Mouse (Mus musculus) midbrain, embryonic 13.5 days (tissue): ENCODE results near the gene Oprd1. TPM values are rescaled to one million over a fixed set of nuclear protein-coding genes. Genes with fewer than 3 reads are reported as not detected.

Source experiments
- ATAC-seq: fragments of 200-750 bp; cut with Nextera tagmentation; 2 replicates; pipeline ENCODE4 v1.8.0; 2017; ENCODE audit warnings: mild to moderate bottlenecking, moderate TSS enrichment, moderate library complexity
- H3K27ac ChIP-seq: fragments of 300-500 bp; sonication (generic); 2 replicates; pipeline ENCODE4 v1.5.1; 2015; ENCODE audit warnings: inconsistent platforms, mild to moderate bottlenecking, moderate library complexity
- H3K27me3 ChIP-seq: fragments of 300-500 bp; sonication (generic); 2 replicates; pipeline ENCODE4 v1.6.1; 2015; ENCODE audit warnings: mild to moderate bottlenecking, inconsistent platforms
- H3K36me3 ChIP-seq: fragments of 300-500 bp; sonication (generic); 2 replicates; pipeline ENCODE4 v1.6.1; 2015; ENCODE audit warnings: mild to moderate bottlenecking, inconsistent platforms
- H3K4me1 ChIP-seq: fragments of 300-500 bp; sonication (generic); replicated peaks from 2 replicates; pipeline ENCODE4 v1.6.1; 2015; ENCODE audit warnings: inconsistent platforms
- H3K4me2 ChIP-seq: fragments of 300-500 bp; sonication (generic); replicated peaks from 2 replicates; pipeline ENCODE4 v1.6.1; 2015; ENCODE audit warnings: moderate library complexity, mild to moderate bottlenecking, inconsistent platforms
- H3K4me3 ChIP-seq: fragments of 300-500 bp; sonication (generic); replicated peaks from 2 replicates; pipeline ENCODE4 v1.5.1; 2015; ENCODE audit warnings: mild to moderate bottlenecking, inconsistent platforms
- H3K9ac ChIP-seq: fragments of 300-500 bp; sonication (generic); replicated peaks from 2 replicates; pipeline ENCODE4 v1.6.1; 2015; ENCODE audit warnings: mild to moderate bottlenecking, inconsistent platforms
- H3K9me3 ChIP-seq: fragments of 300-500 bp; sonication (generic); 2 replicates; pipeline ENCODE4 v1.6.1; 2016; ENCODE audit warnings: mild to moderate bottlenecking, inconsistent platforms
- whole genome bisulfite sequencing: fragments of 180-500 bp; shearing (Covaris S2); methylation state at CpG from one replicate; pipeline ENCODE4 v1.1.7; 2015; 5-methylcytosine and 5-hydroxymethylcytosine counted together
- polyA plus RNA-seq: library from polyadenylated mRNA; unstranded; fragments of >200 nt; fragmentation: Nextera tagmentation; extraction: Ambion mirVana; gene quantifications from 2 replicates; pipeline ENCODE4 v1.2.1, GENCODE M21; 2015

The Oprd1 gene
- polyA plus RNA-seq, 1 experiment from 2014 or later, result 0.09 TPM

DNA sequence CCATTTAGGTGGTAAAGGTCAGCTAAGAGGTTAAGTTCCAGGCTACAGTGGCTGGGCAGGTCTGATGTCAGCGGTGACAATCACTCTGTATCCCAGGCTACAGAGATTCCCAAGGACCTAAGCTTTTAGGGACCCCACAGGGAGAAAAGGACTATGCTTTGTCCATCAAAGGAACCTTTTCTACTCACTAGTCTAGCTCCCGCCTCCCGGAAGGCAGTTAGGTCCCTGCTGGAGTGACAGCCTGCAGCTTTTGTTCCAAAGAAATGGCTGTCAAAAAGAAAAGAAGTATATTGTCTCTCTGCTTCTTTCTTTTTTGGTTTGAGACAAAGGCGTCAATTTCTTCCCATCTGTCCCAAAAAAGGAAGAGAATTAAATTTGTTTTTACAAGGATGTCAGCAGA lies 33.1 kb downstream of the Oprd1 start:
- Histone ChIP-seq H3K27ac (no peak overlapping the region; the same call in 1 of the 2 replicates), H3K9me3 (no peaks in the 10 kb centered on the region), H3K36me3 (no peaks in the 10 kb centered on the region), H3K27me3 (peaks cover 24% of the 10 kb centered on the region), H3K4me1 (peaks cover 17% of the 10 kb centered on the region), H3K9ac (no peak overlapping the region; the same call in 1 of the 2 replicates), H3K4me2 (no peak overlapping the region), H3K4me3 (no peak overlapping the region)
- WGBS, result 16% methylated on average over 4 of the region's 4 CpGs
- ATAC-seq, result no peak

GRCm38 (mm10) chr4:132108221-132108620 lies 36.1 kb downstream of the Oprd1 start:
- no peak overlapping the region for H3K4me2 ChIP-seq
- 94% methylated on average over 7 of the region's 7 CpGs for WGBS
- no peak overlapping the region for H3K4me3 ChIP-seq
- no peaks in the 10 kb centered on the region for H3K9me3 ChIP-seq
- H3K27me3 ChIP-seq, result peaks cover 13% of the 10 kb centered on the region; the same call in 1 of the 2 replicates
- no peak for ATAC-seq
- no peak overlapping the region for H3K27ac ChIP-seq
- H3K9ac ChIP-seq, result no peak overlapping the region
- peaks cover 14% of the 10 kb centered on the region for H3K4me1 ChIP-seq
- no peaks in the 10 kb centered on the region for H3K36me3 ChIP-seq

- Histone ChIP-seq H3K27ac (no peak overlapping the region), H3K9me3 (no peaks in the 10 kb centered on the region), H3K4me3 (no peak overlapping the region), H3K4me2 (no peak overlapping the region), H3K36me3 (no peaks in the 10 kb centered on the region), H3K4me1 (no peaks in the 10 kb centered on the region), H3K27me3 (no peaks in the 10 kb centered on the region), H3K9ac (no peak overlapping the region)
- WGBS, result 34% methylated on average over 3 of the region's 3 CpGs
- ATAC-seq, result no peak
Measured at GRCm38 (mm10) chr4:132101152-132101551, 43.1 kb downstream of the Oprd1 start.

DNA sequence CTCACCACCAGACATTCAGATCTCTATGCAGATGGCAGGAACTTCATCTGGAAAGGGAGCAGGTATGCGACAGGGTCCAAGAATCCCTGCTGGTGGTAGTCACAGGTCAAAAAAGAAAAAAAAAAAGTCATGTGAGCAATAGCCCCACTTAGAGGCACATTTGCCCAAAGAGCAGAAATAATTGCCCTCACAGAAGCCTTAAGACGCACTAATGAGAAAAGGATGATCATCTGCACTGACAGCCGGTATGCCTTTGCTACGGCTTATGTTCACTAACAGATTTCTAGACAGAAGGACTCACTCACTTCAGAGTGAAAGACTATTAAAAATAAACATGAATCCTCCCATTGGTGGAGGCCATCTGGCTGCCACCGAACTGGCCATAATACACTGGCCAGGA lies 44.7 kb downstream of the Oprd1 start:
- Histone ChIP-seq H3K4me1 (no peaks in the 10 kb centered on the region), H3K9ac (no peak overlapping the region), H3K4me2 (no peak overlapping the region), H3K27me3 (no peaks in the 10 kb centered on the region), H3K9me3 (no peaks in the 10 kb centered on the region), H3K4me3 (no peak overlapping the region), H3K36me3 (no peaks in the 10 kb centered on the region), H3K27ac (no peak overlapping the region)
- 79% methylated on average over 5 of the region's 5 CpGs for WGBS
- no peak for ATAC-seq

DNA sequence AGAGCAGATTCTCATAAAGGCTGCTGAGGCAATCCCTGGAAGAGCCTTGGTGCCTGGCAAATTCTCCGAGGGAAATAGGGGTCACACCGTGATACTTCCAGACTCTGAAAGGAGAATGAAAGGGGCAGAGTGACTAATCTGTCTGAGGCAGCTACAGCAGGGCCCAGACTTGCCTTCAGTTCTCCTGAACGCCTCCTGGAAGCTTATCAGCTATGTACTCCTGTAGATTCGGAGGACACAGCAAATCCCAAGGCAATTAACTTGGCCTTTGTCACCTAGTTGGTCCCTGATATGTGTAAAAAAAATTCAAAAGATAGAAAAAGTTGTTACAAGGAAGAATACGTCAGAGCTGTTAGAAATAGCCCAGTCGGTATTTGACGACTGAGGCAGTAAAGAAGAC lies 49.2 kb downstream of the Oprd1 start:
- H3K27me3 ChIP-seq, result no peaks in the 10 kb centered on the region
- 75% methylated on average over 7 of the region's 7 CpGs for WGBS

DNA sequence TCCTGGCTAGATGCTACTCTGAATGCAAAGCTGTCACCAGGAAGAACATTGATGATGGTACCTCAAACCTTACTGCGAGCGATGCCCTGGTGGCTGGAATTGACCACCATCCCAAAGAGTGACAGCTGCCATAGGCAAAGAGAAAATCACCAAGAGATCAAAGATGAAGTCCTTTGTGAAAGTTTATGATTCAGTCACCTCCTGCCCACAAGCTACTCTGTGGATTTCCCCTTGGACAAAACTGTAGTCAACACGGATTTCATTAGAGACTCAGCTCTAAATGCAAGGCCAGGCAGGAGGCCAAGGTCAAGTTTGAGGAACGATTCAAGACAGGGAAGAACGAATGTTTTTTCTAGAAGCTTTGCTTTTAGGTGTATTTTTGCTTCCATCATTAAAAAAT lies 50.4 kb downstream of the Oprd1 start:
- Histone ChIP-seq H3K4me3 (no peak overlapping the region), H3K9me3 (no peaks in the 10 kb centered on the region), H3K4me2 (no peak overlapping the region), H3K36me3 (no peaks in the 10 kb centered on the region), H3K4me1 (no peaks in the 10 kb centered on the region), H3K9ac (no peak overlapping the region), H3K27ac (no peak overlapping the region), H3K27me3 (no peaks in the 10 kb centered on the region)
- WGBS, result 90% methylated on average over 5 of the region's 5 CpGs
- no peak for ATAC-seq

More for the DNA sequence above, 49.2 kb downstream of the Oprd1 start:
- no peak overlapping the region for H3K4me2 ChIP-seq
- ATAC-seq, result no peak
- H3K4me1 ChIP-seq, result no peaks in the 10 kb centered on the region
- H3K27ac ChIP-seq, result no peak overlapping the region
- H3K9ac ChIP-seq, result no peak overlapping the region
- no peaks in the 10 kb centered on the region for H3K36me3 ChIP-seq
- no peak overlapping the region for H3K4me3 ChIP-seq
- no peaks in the 10 kb centered on the region for H3K9me3 ChIP-seq

DNA sequence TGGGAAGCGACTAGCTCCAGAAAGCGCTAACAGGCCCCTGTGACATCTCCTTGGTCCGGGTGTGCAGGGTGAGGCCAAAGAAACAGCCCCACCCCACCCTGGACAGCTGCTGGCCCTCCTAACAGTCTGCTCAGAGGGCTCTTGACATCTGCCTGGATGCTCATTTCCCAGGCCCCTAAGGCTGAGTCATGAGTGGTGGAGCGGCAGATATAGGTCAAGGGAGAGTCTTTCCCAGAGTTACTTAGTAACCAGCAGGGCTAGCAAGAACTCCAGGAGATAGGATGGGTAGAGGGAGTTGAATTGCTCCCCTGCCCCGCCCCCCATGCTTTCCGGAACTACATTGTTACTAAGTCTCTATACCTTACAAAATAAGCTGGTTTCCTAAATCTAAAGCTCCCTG lies 51.1 kb downstream of the Oprd1 start:
- Histone ChIP-seq H3K27me3 (no peaks in the 10 kb centered on the region), H3K27ac (no peak overlapping the region), H3K4me3 (no peak overlapping the region), H3K9ac (no peak overlapping the region), H3K9me3 (no peaks in the 10 kb centered on the region), H3K36me3 (no peaks in the 10 kb centered on the region), H3K4me1 (no peaks in the 10 kb centered on the region), H3K4me2 (no peak overlapping the region)
- no peak for ATAC-seq
- WGBS, result 83% methylated on average over 6 of the region's 6 CpGs

DNA sequence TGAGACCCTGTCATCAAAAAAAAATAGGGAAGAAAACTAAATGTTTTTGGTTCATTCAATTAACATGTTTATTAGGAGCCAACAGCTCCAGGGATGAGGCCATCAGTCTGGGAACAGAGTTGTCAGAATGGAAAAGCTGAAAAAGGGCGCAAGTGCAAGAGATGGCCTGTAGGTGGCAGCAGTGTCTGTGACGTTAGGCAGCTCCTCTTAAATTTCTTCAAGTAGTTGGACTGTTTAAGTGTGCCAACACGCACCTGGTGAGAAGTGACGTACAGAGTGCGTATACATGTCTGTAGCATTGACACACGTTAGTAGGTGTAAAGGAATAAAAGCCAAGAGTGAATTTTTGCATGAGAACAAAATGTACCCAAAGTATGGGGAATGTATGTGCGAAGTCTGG lies 55.4 kb downstream of the Oprd1 start:
- H3K27ac ChIP-seq, result no peak overlapping the region
- no peak overlapping the region for H3K4me2 ChIP-seq
- WGBS, result 22% methylated on average over 7 of the region's 7 CpGs
- peaks cover 3% of the 10 kb centered on the region; the same call in 1 of the 2 replicates for H3K4me1 ChIP-seq
- H3K4me3 ChIP-seq, result no peak overlapping the region
- no peak overlapping the region for H3K9ac ChIP-seq
- H3K9me3 ChIP-seq, result no peaks in the 10 kb centered on the region
- ATAC-seq, result no peak
- H3K36me3 ChIP-seq, result no peaks in the 10 kb centered on the region
- H3K27me3 ChIP-seq, result no peaks in the 10 kb centered on the region

DNA sequence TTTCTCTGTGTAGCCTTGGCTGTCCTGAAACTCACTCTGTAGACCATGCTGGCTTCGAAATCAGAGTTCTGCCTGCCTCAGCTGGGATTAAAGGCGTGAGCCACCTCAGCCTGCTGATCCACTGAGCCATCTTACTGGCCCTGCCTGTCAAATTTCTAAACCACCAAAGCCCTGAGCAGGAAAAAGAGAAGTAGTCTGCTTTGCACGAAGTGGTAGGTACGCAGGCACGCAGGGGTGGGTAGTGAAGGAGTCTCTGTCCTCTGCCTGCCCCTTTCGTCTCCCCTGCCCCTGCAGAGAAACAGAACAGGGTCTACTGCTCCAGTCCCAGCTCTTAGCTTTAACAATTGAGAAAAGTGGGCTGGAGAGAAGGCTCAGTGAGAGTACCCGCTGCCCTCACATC lies 59.2 kb downstream of the Oprd1 start:
- no peak overlapping the region for H3K4me2 ChIP-seq
- no peak overlapping the region for H3K9ac ChIP-seq
- H3K4me1 ChIP-seq, result peaks cover 5% of the 10 kb centered on the region; the same call in 1 of the 2 replicates
- no peak overlapping the region for H3K4me3 ChIP-seq
- ATAC-seq, result no peak
- H3K27ac ChIP-seq, result no peak overlapping the region
- H3K9me3 ChIP-seq, result no peaks in the 10 kb centered on the region
- peaks cover 1% of the 10 kb centered on the region; the same call in 1 of the 2 replicates for H3K27me3 ChIP-seq
- H3K36me3 ChIP-seq, result no peaks in the 10 kb centered on the region
- WGBS, result 79% methylated on average over 7 of the region's 7 CpGs

DNA sequence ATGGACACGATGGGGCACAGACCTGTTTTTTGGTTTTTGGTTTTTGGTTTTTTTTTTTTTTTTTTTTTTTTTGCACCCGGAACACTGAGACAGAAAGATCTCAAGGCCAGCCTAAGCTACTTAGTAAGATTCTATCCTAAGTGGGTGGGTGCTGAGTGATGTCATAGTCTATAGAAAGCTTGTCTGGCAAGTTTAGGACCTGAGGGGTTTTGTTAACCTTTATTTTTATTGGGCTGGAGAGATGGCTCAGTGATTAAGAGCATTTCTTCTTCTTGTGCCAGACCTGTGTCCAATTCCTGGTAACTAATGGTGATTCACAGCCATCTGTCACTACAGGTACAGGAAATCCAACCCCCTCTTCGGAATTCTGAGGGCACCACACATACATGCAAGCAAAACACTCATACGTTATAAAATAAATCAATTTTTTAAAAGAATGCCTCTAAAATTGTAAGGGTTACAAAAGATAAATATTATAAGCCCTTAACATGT lies 63.7 kb downstream of the Oprd1 start:
- Histone ChIP-seq H3K4me3 (no peak overlapping the region), H3K4me1 (peaks cover 15% of the 10 kb centered on the region), H3K4me2 (no peak overlapping the region), H3K36me3 (no peaks in the 10 kb centered on the region), H3K9me3 (no peaks in the 10 kb centered on the region), H3K27ac (no peak overlapping the region), H3K27me3 (peaks cover 22% of the 10 kb centered on the region), H3K9ac (no peak overlapping the region)
- no peak for ATAC-seq
- 71% methylated on average over 4 of the region's 4 CpGs for WGBS

GRCm38 (mm10) chr4:132079555-132080275 lies 64.6 kb downstream of the Oprd1 start:
- ATAC-seq, result no peak
- Histone ChIP-seq H3K9me3 (no peaks in the 10 kb centered on the region), H3K36me3 (no peaks in the 10 kb centered on the region), H3K4me1 (peaks cover 22% of the 10 kb centered on the region), H3K27ac (no peak overlapping the region), H3K9ac (no peak overlapping the region), H3K4me3 (no peak overlapping the region), H3K4me2 (no peak overlapping the region), H3K27me3 (peaks cover 23% of the 10 kb centered on the region)
- WGBS, result 15% methylated on average over 19 of the region's 19 CpGs

DNA sequence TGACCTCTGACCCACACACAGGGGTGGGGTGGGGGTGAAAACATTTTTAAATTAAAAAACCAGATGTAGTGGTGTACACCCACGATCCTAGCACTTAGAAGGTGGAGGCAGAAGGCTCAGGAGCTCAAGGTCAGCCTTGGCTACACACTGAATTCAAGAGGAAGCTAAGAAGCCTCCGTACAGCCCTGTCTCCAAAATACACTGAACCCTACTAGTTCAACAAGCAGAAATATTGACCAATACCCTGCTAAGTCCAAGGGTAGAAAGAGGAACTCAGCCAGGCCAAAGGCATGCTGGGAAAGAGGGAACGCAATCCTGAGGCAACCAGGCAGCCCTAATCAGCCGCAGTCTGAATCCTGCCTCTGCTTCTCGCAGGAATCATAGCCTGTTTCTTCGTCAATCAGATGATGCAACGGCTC lies 66.0 kb downstream of the Oprd1 start:
- ATAC-seq, result no peak
- Histone ChIP-seq H3K27me3 (peaks cover 26% of the 10 kb centered on the region), H3K4me2 (no peak overlapping the region), H3K27ac (no peak overlapping the region), H3K4me3 (no peak overlapping the region), H3K9ac (no peak overlapping the region), H3K4me1 (peaks cover 25% of the 10 kb centered on the region), H3K9me3 (no peaks in the 10 kb centered on the region), H3K36me3 (no peaks in the 10 kb centered on the region)
- 56% methylated on average over 7 of the region's 7 CpGs for WGBS

- no peak overlapping the region for H3K27ac ChIP-seq
- no peak for ATAC-seq
- no peaks in the 10 kb centered on the region for H3K9me3 ChIP-seq
- H3K4me2 ChIP-seq, result no peak overlapping the region
- H3K4me3 ChIP-seq, result no peak overlapping the region
- no peaks in the 10 kb centered on the region for H3K36me3 ChIP-seq
- no peak overlapping the region for H3K9ac ChIP-seq
- H3K27me3 ChIP-seq, result peaks cover 35% of the 10 kb centered on the region
- 64% methylated on average over 7 of the region's 7 CpGs for WGBS
- H3K4me1 ChIP-seq, result peaks cover 25% of the 10 kb centered on the region
Measured at GRCm38 (mm10) chr4:132077445-132077844, 66.8 kb downstream of the Oprd1 start.
